Mouse (Mus musculus) stomach, postnatal 0 days (tissue): ENCODE results near the gene Chn1.

Experiments used
- CTCF ChIP-seq: IDR thresholded peaks from 2 replicates; pipeline ENCODE4 v1.5.1; 2016; ENCODE audit warnings: antibody characterized with exemption, low read depth, mild to moderate bottlenecking, moderate library complexity
- EP300 ChIP-seq: optimal IDR thresholded peaks from 2 replicates; pipeline ENCODE3; 2016; ENCODE audit warnings: antibody characterized with exemption

GRCm38 (mm10) chr2:73605077-73605476 is 170.1 kb downstream of the Chn1 start:
- TF ChIP-seq CTCF: no peak
- no peak for TF ChIP-seq EP300
